Mouse (Mus musculus) megakaryocyte, embryonic 14.5 days (primary cell): ENCODE data around the gene Ptprg.

Source experiments
- FLI1 ChIP-seq: IDR thresholded peaks from 2 replicates; pipeline ENCODE4 v1.6.1; 2012; ENCODE audit warnings: low read length, inconsistent platforms, mixed read lengths
- GATA1 ChIP-seq: IDR thresholded peaks from 3 replicates; pipeline ENCODE4 v1.6.1; 2012; ENCODE audit warnings: mixed read lengths, low read length, inconsistent platforms, borderline replicate concordance

DNA sequence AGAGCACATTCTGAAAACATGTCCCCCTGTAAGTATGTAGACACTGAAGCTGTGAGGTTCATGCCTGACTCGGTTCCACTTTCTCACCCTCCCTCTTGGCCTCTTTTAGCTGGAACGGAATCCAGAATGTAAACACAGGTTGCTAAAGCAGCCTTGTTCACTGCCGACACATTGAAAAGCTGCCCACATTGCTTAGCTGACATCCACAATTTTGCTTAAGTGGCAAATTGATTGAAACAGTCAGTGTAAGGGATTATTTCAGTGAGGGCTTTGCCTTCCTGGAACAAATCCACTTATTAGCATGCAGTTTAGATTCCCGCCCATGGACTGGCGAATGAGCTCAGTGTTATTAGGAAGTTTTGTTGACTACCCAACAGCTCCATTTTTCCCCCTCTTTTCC, 532.8 kb downstream of the Ptprg start:
- TF ChIP-seq GATA1: no peak
- TF ChIP-seq FLI1: no peak
